In the genomic region with DNA sequence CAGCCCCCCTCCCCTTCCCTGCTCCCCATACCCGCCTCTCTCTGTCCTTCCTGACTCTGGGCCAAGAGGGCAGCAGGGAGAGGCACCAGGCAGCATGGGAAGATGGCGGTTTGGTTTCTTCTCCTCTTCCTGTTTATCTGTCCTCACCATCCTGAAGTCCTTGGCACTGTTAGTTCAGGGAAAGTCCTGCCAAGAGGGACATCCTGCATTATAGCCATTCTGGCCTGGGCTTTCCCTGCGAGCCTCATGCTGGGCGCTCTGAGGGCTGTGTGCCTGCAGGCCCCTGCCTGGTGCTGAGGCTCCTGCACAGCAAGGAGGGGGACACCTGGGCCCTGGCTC, we compare ENCODE assay signal across 9 mouse cellular contexts. TPM values are rescaled to one million over a fixed set of nuclear protein-coding genes. Genes with fewer than 3 reads are reported as not detected.
DNase-seq lines count a peak whose midpoint lies in the region; ATAC-seq and TF ChIP-seq lines count a peak whose summit lies in the region.
"Had no signal": no experiment of that assay in that cellular context is flagged by ENCODE, and none has a peak within 500 bp of the region (broad histone marks: within the 10 kb centered on the region; RNA-seq: fewer than 3 reads in every experiment).

No protein-coding gene starts in this region.

- peaks cover 96% of the 10 kb centered on the region for H3K4me1 ChIP-seq in kidney, embryonic 15.5 days
- peaks cover 73% of the 10 kb centered on the region for H3K4me1 ChIP-seq in brown adipose tissue, adult 24 weeks (ENCODE audit: control insufficient read depth, insufficient read depth, insufficient read length, low read length)
- H3K4me1 ChIP-seq in cerebellum, adult 2 months (ENCODE audit: control insufficient read depth, insufficient read depth, low read length): peaks cover 27% of the 10 kb centered on the region
- peaks cover 70% of the 10 kb centered on the region for H3K4me1 ChIP-seq in lung, embryonic 15.5 days
- H3K4me1 ChIP-seq in thymus, adult 2 months (replicated peaks; ENCODE audit: control insufficient read depth, insufficient read depth, low read length): no peaks in the 10 kb centered on the region

- DNase-seq in kidney, adult 8-10 months: no peak
- DNase-seq in cerebellum, adult 2 months: peak; percentile 71 to 85
- DNase-seq in right cerebral cortex, postnatal 25 days: no peak
- no peak for DNase-seq in thymus, adult 2 months
- DNase-seq: adrenal gland, adult 8-10 months had no signal

- TF ChIP-seq POLR2A in cerebellum, adult 2 months (IDR thresholded peaks at IDR 0.05; ENCODE audit: borderline replicate concordance, insufficient read depth, low read length): no peak
- TF ChIP-seq POLR2A in thymus, adult 2 months (IDR thresholded peaks at IDR 0.05; ENCODE audit: control insufficient read depth, extremely low read depth, insufficient read depth, low read length, poor library complexity): no peak

- no peaks in the 10 kb centered on the region for H3K36me3 ChIP-seq in kidney, embryonic 15.5 days
- H3K36me3 ChIP-seq in lung, embryonic 15.5 days: no peaks in the 10 kb centered on the region
- H3K36me3 ChIP-seq in thymus, adult 2 months (ENCODE audit: control insufficient read depth, insufficient read depth, low read length): no peaks in the 10 kb centered on the region
- H3K36me3 ChIP-seq: neural tube, embryonic 12.5 days had no signal

- no peak overlapping the region for H3K4me3 ChIP-seq in kidney, embryonic 15.5 days (replicated peaks)
- H3K4me3 ChIP-seq in brown adipose tissue, adult 24 weeks (ENCODE audit: insufficient read depth, low read depth, low read length): no peak overlapping the region
- no peak overlapping the region for H3K4me3 ChIP-seq in cerebellum, adult 2 months (replicated peaks; ENCODE audit: insufficient read depth, low read depth, low read length)
- H3K4me3 ChIP-seq in lung, embryonic 15.5 days: no peak overlapping the region
- no peak overlapping the region for H3K4me3 ChIP-seq in thymus, adult 2 months (ENCODE audit: control insufficient read depth, insufficient read depth, low read length)
- H3K4me3 ChIP-seq: neural tube, embryonic 12.5 days had no signal

- H3K27ac ChIP-seq in kidney, embryonic 15.5 days: peak overlapping the region; percentile 76
- peak overlapping the region; percentile 50; the same call in 1 of the 2 replicates for H3K27ac ChIP-seq in brown adipose tissue, adult 24 weeks (replicated peaks; ENCODE audit: low read depth, low read length)
- 0 out of 2 replicates have a peak overlapping the region, but pooled peaks have one; percentile 5 for H3K27ac ChIP-seq in cerebellum, adult 2 months (ENCODE audit: insufficient read depth, low read length)
- H3K27ac ChIP-seq in lung, embryonic 15.5 days: peak overlapping the region; percentile 50
- H3K27ac ChIP-seq in thymus, adult 2 months (ENCODE audit: control insufficient read depth, insufficient read depth, low read length): no peak overlapping the region
- H3K27ac ChIP-seq: neural tube, embryonic 12.5 days had no signal

- no peaks in the 10 kb centered on the region for H3K27me3 ChIP-seq in kidney, embryonic 15.5 days
- no peaks in the 10 kb centered on the region for H3K27me3 ChIP-seq in cerebellum, adult 2 months (ENCODE audit: control insufficient read depth, insufficient read depth, low read length)
- no peaks in the 10 kb centered on the region for H3K27me3 ChIP-seq in lung, embryonic 15.5 days
- no peaks in the 10 kb centered on the region for H3K27me3 ChIP-seq in thymus, adult 2 months (ENCODE audit: control insufficient read depth, insufficient read depth, low read length)
- H3K27me3 ChIP-seq: neural tube, embryonic 12.5 days had no signal

- peaks cover 3% of the 10 kb centered on the region for H3K9me3 ChIP-seq in kidney, embryonic 15.5 days (replicated peaks)
- no peaks in the 10 kb centered on the region for H3K9me3 ChIP-seq in lung, embryonic 15.5 days
- H3K9me3 ChIP-seq: neural tube, embryonic 12.5 days had no signal

- 41% methylated on average over 4 of the region's 4 CpGs for WGBS in kidney, embryonic 15.5 days
- 12% methylated on average over 4 of the region's 4 CpGs for WGBS in cerebellum, adult 2 months
- WGBS in lung, embryonic 15.5 days: 50% methylated on average over 4 of the region's 4 CpGs
- 91% methylated on average over 4 of the region's 4 CpGs for WGBS in thymus, adult 2 months

- H3K4me2 ChIP-seq in kidney, embryonic 15.5 days: no peak overlapping the region
- H3K4me2 ChIP-seq in lung, embryonic 15.5 days: no peak overlapping the region
- H3K4me2 ChIP-seq: neural tube, embryonic 12.5 days had no signal

- no peak for TF ChIP-seq CTCF in cerebellum, adult 2 months (IDR thresholded peaks at IDR 0.05; ENCODE audit: borderline replicate concordance, insufficient read depth, low read depth, low read length)
- TF ChIP-seq CTCF in thymus, adult 2 months (IDR thresholded peaks at IDR 0.05; ENCODE audit: borderline replicate concordance, control insufficient read depth, extremely low read depth, insufficient read depth, low read length, poor library complexity): no peak

- ATAC-seq in kidney, embryonic 15.5 days (replicated peaks; ENCODE audit: low FRiP score): no peak
- ATAC-seq in lung, embryonic 15.5 days (ENCODE audit: borderline replicate concordance, extremely low read depth, low FRiP score, low TSS enrichment): peak; percentile 33

- H3K9ac ChIP-seq in kidney, embryonic 15.5 days: no peak overlapping the region
- no peak overlapping the region for H3K9ac ChIP-seq in lung, embryonic 15.5 days
- H3K9ac ChIP-seq: neural tube, embryonic 12.5 days had no signal

RNA-seq across cellular contexts. Expression of a gene that starts 10.8 kb away (rescaled TPM):
- polyA plus RNA-seq in kidney, embryonic 15.5 days (2015; fragmentation: Nextera tagmentation; extraction: Ambion mirVana): 33.5 and 37.3 TPM in 2 replicates
- 22.9 and 31.9 TPM in 2 replicates for polyA plus RNA-seq in brown adipose tissue, adult 24 weeks (2012; ENCODE audit: insufficient read depth, insufficient read length, missing spikeins)
- polyA plus RNA-seq in cerebellum, adult 2 months (2012; rRNA removed): 15.5 and 15.6 TPM in 2 replicates
- polyA plus RNA-seq in lung, embryonic 15.5 days (2015; fragmentation: Nextera tagmentation; extraction: Ambion mirVana): 47.5 and 48.1 TPM in 2 replicates
- 5.7 and 6.8 TPM in 2 replicates for polyA plus RNA-seq in thymus, adult 2 months (2012; rRNA removed)

RNA-seq across cellular contexts. Expression of a gene that starts 45.2 kb away (rescaled TPM):
- polyA plus RNA-seq in kidney, embryonic 15.5 days (2015; fragmentation: Nextera tagmentation; extraction: Ambion mirVana): 0.38 and 0.42 TPM in 2 replicates
- not detected in 2 replicates for polyA plus RNA-seq in brown adipose tissue, adult 24 weeks (2012; ENCODE audit: insufficient read depth, insufficient read length, missing spikeins)
- polyA plus RNA-seq in cerebellum, adult 2 months (2012; rRNA removed): 0.68 and 0.97 TPM in 2 replicates
- polyA plus RNA-seq in lung, embryonic 15.5 days (2015; fragmentation: Nextera tagmentation; extraction: Ambion mirVana): 0.09 TPM in 1 of 2 replicates, not detected in the other
- 0.05 and 0.17 TPM in 2 replicates for polyA plus RNA-seq in thymus, adult 2 months (2012; rRNA removed)
- polyA plus RNA-seq: neural tube, embryonic 12.5 days had no signal

Comparison
In these comparisons a context has a peak if more than half of its experiments do, and no peak if none do; other contexts are left out.
1. DNase-seq: peak in cerebellum, adult 2 months (2 of 2); none in kidney, adult 8-10 months (0 of 2), right cerebral cortex, postnatal 25 days (single experiment) and thymus, adult 2 months (single experiment).